In genomic region chr6:72440186-72440990, GRCm38 (mm10) we compare ENCODE assay signal across 8 mouse cellular contexts. TPM values are rescaled to one million over a fixed set of nuclear protein-coding genes. Genes with fewer than 3 reads are reported as not detected.
DNase-seq lines count a peak whose midpoint lies in the region; ATAC-seq and TF ChIP-seq lines count a peak whose summit lies in the region.

No protein-coding gene starts in this region.

- peaks cover 5% of the 10 kb centered on the region; the same call in 1 of the 2 replicates for H3K4me1 ChIP-seq in spleen, adult 2 months (ENCODE audit: control insufficient read depth, insufficient read depth, insufficient read length)
- H3K4me1 ChIP-seq in heart, postnatal 0 days (ENCODE audit: control insufficient read depth, insufficient read depth): peaks cover 24% of the 10 kb centered on the region
- H3K4me1 ChIP-seq in neural tube, embryonic 12.5 days: peaks cover 15% of the 10 kb centered on the region

- TF ChIP-seq EP300 in heart, postnatal 0 days (IDR thresholded peaks at IDR 0.05; ENCODE audit: low read depth): no peak

- peak overlapping the region; percentile 84 for H3K4me2 ChIP-seq in heart, postnatal 0 days (ENCODE audit: low read depth, low read length)
- H3K4me2 ChIP-seq in neural tube, embryonic 12.5 days (replicated peaks): peak overlapping the region; percentile 76

- peak; percentile 52 for DNase-seq in cerebellum, adult 11-12 months
- no peak for DNase-seq in cerebellum, adult 9-10 months
- no peak for DNase-seq in spleen, adult 2 months (ENCODE audit: low read depth in 1 of 2, low spot score in 2 of 2)
- no peak for DNase-seq in spleen, postnatal 4 days (ENCODE audit: low spot score in 2 of 2)
- DNase-seq in heart, postnatal 0 days (ENCODE audit: low spot score): peak; percentile 40
- DNase-seq in left cerebral cortex, postnatal 4 days: peak; percentile 17
- no peak for DNase-seq in gastrocnemius, adult 18-20 months (ENCODE audit: low spot score)

- peaks cover 15% of the 10 kb centered on the region for H3K36me3 ChIP-seq in spleen, adult 2 months (ENCODE audit: control insufficient read depth, insufficient read depth, low read length)
- H3K36me3 ChIP-seq in heart, postnatal 0 days (replicated peaks; ENCODE audit: control insufficient read depth, insufficient read depth, low read length): peaks cover 22% of the 10 kb centered on the region
- peaks cover 15% of the 10 kb centered on the region for H3K36me3 ChIP-seq in neural tube, embryonic 12.5 days

- no peak for ATAC-seq in heart, postnatal 0 days (ENCODE audit: insufficient read depth, low read depth)
- 0 out of 2 replicates have a peak, but pooled peaks have one; percentile 6 for ATAC-seq in neural tube, embryonic 12.5 days (ENCODE audit: low FRiP score, low read depth)

- H3K4me3 ChIP-seq in spleen, adult 2 months (ENCODE audit: extremely low read depth, insufficient read depth, insufficient read length): peak overlapping the region; percentile 99
- peak overlapping the region; percentile 74 for H3K4me3 ChIP-seq in heart, postnatal 0 days (ENCODE audit: low read depth, low read length)
- peak overlapping the region; percentile 95 for H3K4me3 ChIP-seq in neural tube, embryonic 12.5 days

- no peaks in the 10 kb centered on the region for H3K9me3 ChIP-seq in heart, postnatal 0 days (replicated peaks; ENCODE audit: control insufficient read depth, low read length)
- no peaks in the 10 kb centered on the region for H3K9me3 ChIP-seq in neural tube, embryonic 12.5 days

- TF ChIP-seq POLR2A in spleen, adult 2 months (IDR thresholded peaks at IDR 0.05; ENCODE audit: low read depth, low read length): no peak

- no peaks in the 10 kb centered on the region for H3K27me3 ChIP-seq in spleen, adult 2 months (ENCODE audit: control insufficient read depth, insufficient read depth, low read length)
- H3K27me3 ChIP-seq in heart, postnatal 0 days (ENCODE audit: control insufficient read depth, insufficient read depth, low read length): no peaks in the 10 kb centered on the region
- no peaks in the 10 kb centered on the region for H3K27me3 ChIP-seq in neural tube, embryonic 12.5 days (replicated peaks)

- intact Hi-C loops in left cerebral cortex, postnatal 4 days (cut with DNase I): no loop called here

- H3K9ac ChIP-seq in heart, postnatal 0 days (replicated peaks; ENCODE audit: low read depth, low read length): peak overlapping the region; percentile 93
- peak overlapping the region; percentile 99 for H3K9ac ChIP-seq in neural tube, embryonic 12.5 days

- no peak for TF ChIP-seq CTCF in spleen, adult 2 months (IDR thresholded peaks at IDR 0.05; ENCODE audit: extremely low read depth, insufficient read depth, insufficient read length, insufficient replicate concordance)
- TF ChIP-seq CTCF in heart, postnatal 0 days (IDR thresholded peaks at IDR 0.05; ENCODE audit: low read depth): no peak

- peak overlapping the region; percentile 100 for H3K27ac ChIP-seq in spleen, adult 2 months (ENCODE audit: insufficient read depth, low read length)
- peak overlapping the region; percentile 98 for H3K27ac ChIP-seq in heart, postnatal 0 days (ENCODE audit: low read depth)
- H3K27ac ChIP-seq in neural tube, embryonic 12.5 days: peak overlapping the region; percentile 92

- WGBS in spleen, adult 2 months: 6% methylated on average over 17 of the region's 17 CpGs
- WGBS in heart, postnatal 0 days: 11% methylated on average over 17 of the region's 17 CpGs
- WGBS in neural tube, embryonic 12.5 days: 6% methylated on average over 17 of the region's 17 CpGs

RNA-seq across cellular contexts. Expression of gene Mat2a, which starts 1.0 kb away (rescaled TPM):
- 45.0 and 50.9 TPM in 2 replicates for polyA plus RNA-seq in spleen, adult 2 months (2012; rRNA removed)
- 111 and 123 TPM in 2 replicates for total RNA-seq in heart, postnatal 0 days (2014; rRNA removed; ENCODE audit: low replicate concordance)
- 200 and 229 TPM in 2 replicates for polyA plus RNA-seq in heart, postnatal 0 days (2015; fragmentation: Nextera tagmentation; extraction: Ambion mirVana)
- 100 to 1,000 TPM; 184 to 193 TPM for total RNA-seq in left cerebral cortex, postnatal 4 days (2021)
- 379 and 423 TPM in 2 replicates for polyA plus RNA-seq in neural tube, embryonic 12.5 days (2016; fragmentation: Nextera tagmentation; extraction: Ambion mirVana)
- 10 to 100 TPM; 97.2 to 98.0 TPM for total RNA-seq in gastrocnemius, adult 18-20 months (2021)

RNA-seq across cellular contexts. Expression of gene Ggcx, which starts 26.3 kb away (rescaled TPM):
- 7.3 and 7.6 TPM in 2 replicates for polyA plus RNA-seq in spleen, adult 2 months (2012; rRNA removed)
- total RNA-seq in heart, postnatal 0 days (2014; rRNA removed; ENCODE audit: low replicate concordance): 16.8 and 21.9 TPM in 2 replicates
- polyA plus RNA-seq in heart, postnatal 0 days (2015; fragmentation: Nextera tagmentation; extraction: Ambion mirVana): 13.2 and 16.8 TPM in 2 replicates
- 10 to 100 TPM; 18.6 to 21.1 TPM for total RNA-seq in left cerebral cortex, postnatal 4 days (2021)
- 22.5 and 26.8 TPM in 2 replicates for polyA plus RNA-seq in neural tube, embryonic 12.5 days (2016; fragmentation: Nextera tagmentation; extraction: Ambion mirVana)
- total RNA-seq in gastrocnemius, adult 18-20 months (2021): 10 to 100 TPM; 12.2 to 12.7 TPM

RNA-seq across cellular contexts. Expression of gene Vamp8, which starts 49.9 kb away (rescaled TPM):
- 100 and 107 TPM in 2 replicates for polyA plus RNA-seq in spleen, adult 2 months (2012; rRNA removed)
- total RNA-seq in heart, postnatal 0 days (2014; rRNA removed; ENCODE audit: low replicate concordance): 69.8 and 109 TPM in 2 replicates
- 174 and 175 TPM in 2 replicates for polyA plus RNA-seq in heart, postnatal 0 days (2015; fragmentation: Nextera tagmentation; extraction: Ambion mirVana)
- total RNA-seq in left cerebral cortex, postnatal 4 days (2021): 1 to 10 TPM; 7.2 to 7.3 TPM
- 31.8 and 34.6 TPM in 2 replicates for polyA plus RNA-seq in neural tube, embryonic 12.5 days (2016; fragmentation: Nextera tagmentation; extraction: Ambion mirVana)
- 10 to 100 TPM; 44.3 to 55.4 TPM for total RNA-seq in gastrocnemius, adult 18-20 months (2021)

Comparison
In these comparisons a context has a peak if more than half of its experiments do, and no peak if none do; other contexts are left out.
1. DNase-seq: peak in cerebellum, adult 11-12 months (single experiment), heart, postnatal 0 days (single experiment) and left cerebral cortex, postnatal 4 days (single experiment); none in cerebellum, adult 9-10 months (single experiment), spleen, adult 2 months (0 of 2), spleen, postnatal 4 days (0 of 2) and gastrocnemius, adult 18-20 months (single experiment).
2. Peak in every context shown above with its lines, with median percentiles within 50 percentile points of each other: H3K27ac ChIP-seq and H3K4me3 ChIP-seq.